15 mouse cellular contexts compared by ENCODE assay signal in the genomic region with DNA sequence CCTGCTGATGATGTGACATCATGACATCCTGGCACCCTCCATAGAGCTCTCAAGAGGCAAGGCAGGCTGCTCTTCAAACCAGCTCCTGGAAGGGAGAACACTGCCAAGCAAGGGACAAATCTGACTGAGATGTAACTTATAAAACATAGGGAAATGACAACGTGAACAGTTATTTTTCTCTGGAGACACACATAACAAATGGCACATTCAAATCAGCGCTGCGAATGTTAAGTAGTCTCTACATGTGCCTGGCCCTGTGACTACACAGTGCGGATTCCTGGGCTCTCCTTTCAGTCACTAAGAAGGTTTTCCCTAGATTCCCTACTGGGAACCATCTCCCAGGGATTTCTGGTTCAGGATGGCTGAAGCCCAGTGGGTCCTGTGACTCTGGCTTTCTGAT.
DNase-seq lines count a peak whose midpoint lies in the region; ATAC-seq and TF ChIP-seq lines count a peak whose summit lies in the region.
"Had no signal": no experiment of that assay in that cellular context is flagged by ENCODE, and none has a peak within 500 bp of the region (broad histone marks: within the 10 kb centered on the region; RNA-seq: fewer than 3 reads in every experiment).

No protein-coding gene starts in this region.

- peaks cover 6% of the 10 kb centered on the region for H3K4me1 ChIP-seq in cortical plate, adult 2 months (ENCODE audit: control insufficient read depth, insufficient read depth, low read length)
- peaks cover 28% of the 10 kb centered on the region for H3K4me1 ChIP-seq in forebrain, embryonic 11.5 days (replicated peaks; ENCODE audit: control insufficient read depth, insufficient read depth, low read length)
- H3K4me1 ChIP-seq in hindbrain, embryonic 14.5 days (replicated peaks; ENCODE audit: control insufficient read depth, insufficient read depth, low read length) = peaks cover 31% of the 10 kb centered on the region
- H3K4me1 ChIP-seq in midbrain, postnatal 0 days (ENCODE audit: insufficient read depth, low read length) = peaks cover 15% of the 10 kb centered on the region; the same call in 1 of the 2 replicates
- H3K4me1 ChIP-seq: liver, embryonic 12.5 days had no signal

- peak overlapping the region; percentile 20 for H3K27ac ChIP-seq in cortical plate, adult 2 months (ENCODE audit: insufficient read depth, low read length)
- H3K27ac ChIP-seq in forebrain, embryonic 11.5 days (ENCODE audit: low read depth, low read length) = peak overlapping the region; percentile 90
- peak overlapping the region; percentile 97 for H3K27ac ChIP-seq in hindbrain, embryonic 14.5 days
- peak overlapping the region; percentile 90 for H3K27ac ChIP-seq in midbrain, postnatal 0 days (ENCODE audit: low read depth, low read length)
- H3K27ac ChIP-seq: liver, embryonic 12.5 days; stomach, postnatal 0 days had no signal

- no peak overlapping the region for H3K4me2 ChIP-seq in forebrain, embryonic 11.5 days (ENCODE audit: low read depth, low read length, severe bottlenecking)
- no peak overlapping the region for H3K4me2 ChIP-seq in hindbrain, embryonic 14.5 days (replicated peaks)
- H3K4me2 ChIP-seq in midbrain, postnatal 0 days (ENCODE audit: low read depth, low read length, poor library complexity, severe bottlenecking) = no peak overlapping the region
- H3K4me2 ChIP-seq: liver, embryonic 12.5 days had no signal

- WGBS in forebrain, embryonic 11.5 days = 77% methylated on average over 4 of the region's 4 CpGs
- WGBS in hindbrain, embryonic 14.5 days = 26% methylated on average over 4 of the region's 4 CpGs
- 30% methylated on average over 4 of the region's 4 CpGs for WGBS in midbrain, postnatal 0 days

- no peak for TF ChIP-seq CTCF in cortical plate, adult 2 months (IDR thresholded peaks at IDR 0.05; ENCODE audit: extremely low read depth, insufficient read depth, low read length)
- TF ChIP-seq CTCF in midbrain, postnatal 0 days (IDR thresholded peaks at IDR 0.05) = no peak

- H3K36me3 ChIP-seq in forebrain, embryonic 11.5 days (ENCODE audit: control insufficient read depth, insufficient read depth, low read length) = no peaks in the 10 kb centered on the region
- H3K36me3 ChIP-seq in hindbrain, embryonic 14.5 days (replicated peaks; ENCODE audit: control insufficient read depth, insufficient read depth) = no peaks in the 10 kb centered on the region
- H3K36me3 ChIP-seq in midbrain, postnatal 0 days (ENCODE audit: insufficient read depth, low read length) = no peaks in the 10 kb centered on the region
- H3K36me3 ChIP-seq: liver, embryonic 12.5 days had no signal

- no peak overlapping the region for H3K4me3 ChIP-seq in cortical plate, adult 2 months (ENCODE audit: insufficient read depth, low read length)
- H3K4me3 ChIP-seq in forebrain, embryonic 11.5 days (ENCODE audit: low read depth, low read length) = no peak overlapping the region
- no peak overlapping the region for H3K4me3 ChIP-seq in hindbrain, embryonic 14.5 days (replicated peaks; ENCODE audit: low read length)
- H3K4me3 ChIP-seq in midbrain, postnatal 0 days (ENCODE audit: low read depth, low read length) = no peak overlapping the region
- H3K4me3 ChIP-seq: erythroblast, embryonic 14.5 days; liver, embryonic 12.5 days had no signal

- no peak for TF ChIP-seq POLR2A in cortical plate, adult 2 months (IDR thresholded peaks at IDR 0.05; ENCODE audit: extremely low read depth, insufficient read depth, low read length)

- no peaks in the 10 kb centered on the region for H3K27me3 ChIP-seq in forebrain, embryonic 11.5 days (ENCODE audit: control insufficient read depth, insufficient read depth, low read length)
- no peaks in the 10 kb centered on the region for H3K27me3 ChIP-seq in hindbrain, embryonic 14.5 days (ENCODE audit: control insufficient read depth, insufficient read depth, low read length)
- no peaks in the 10 kb centered on the region for H3K27me3 ChIP-seq in midbrain, postnatal 0 days (ENCODE audit: insufficient read depth, low read length)
- H3K27me3 ChIP-seq: CH12.LX; liver, embryonic 12.5 days had no signal

- DNase-seq in forebrain, embryonic 11.5 days (ENCODE audit: low spot score) = no peak
- no peak for DNase-seq in hindbrain, embryonic 14.5 days (ENCODE audit: low spot score)
- DNase-seq in midbrain, postnatal 0 days (ENCODE audit: low spot score) = peak; percentile 35
- DNase-seq in T-cell, adult 2 months (ENCODE audit: low spot score) = no peak
- no peak for DNase-seq in adrenal gland, adult 8-10 months
- DNase-seq in heart, postnatal 4 days = no peak
- DNase-seq: gastrocnemius, postnatal 14 days; kidney, postnatal 4 days; lung, postnatal 10 days had no signal

- no peak; the same call in 1 of the 2 replicates for ATAC-seq in forebrain, embryonic 11.5 days (replicated peaks; ENCODE audit: low FRiP score)
- ATAC-seq in hindbrain, embryonic 14.5 days (ENCODE audit: low FRiP score) = no peak
- no peak for ATAC-seq in midbrain, postnatal 0 days (ENCODE audit: low FRiP score)
- ATAC-seq: intestine, postnatal 0 days; liver, embryonic 12.5 days had no signal

- H3K9ac ChIP-seq in forebrain, embryonic 11.5 days (ENCODE audit: low read length) = no peak overlapping the region
- H3K9ac ChIP-seq in hindbrain, embryonic 14.5 days = peak overlapping the region; percentile 52; the same call in 1 of the 2 replicates
- H3K9ac ChIP-seq in midbrain, postnatal 0 days (replicated peaks; ENCODE audit: low read length, poor library complexity, severe bottlenecking) = no peak overlapping the region
- H3K9ac ChIP-seq: liver, embryonic 12.5 days had no signal

- H3K9me3 ChIP-seq in forebrain, embryonic 11.5 days (ENCODE audit: control insufficient read depth, low read length) = no peaks in the 10 kb centered on the region
- H3K9me3 ChIP-seq in hindbrain, embryonic 14.5 days (ENCODE audit: control insufficient read depth, low read length) = no peaks in the 10 kb centered on the region
- H3K9me3 ChIP-seq in midbrain, postnatal 0 days (ENCODE audit: low read length) = no peaks in the 10 kb centered on the region
- H3K9me3 ChIP-seq: liver, embryonic 12.5 days had no signal

Comparison
In these comparisons a context has a peak if more than half of its experiments do, and no peak if none do; other contexts are left out.
1. H3K27ac ChIP-seq: peak in every context shown above with its lines; median percentile 97 in hindbrain, embryonic 14.5 days; 90 in forebrain, embryonic 11.5 days; 90 in midbrain, postnatal 0 days; 20 in cortical plate, adult 2 months.